ENCODE assay signal across 15 mouse cellular contexts in the genomic region with DNA sequence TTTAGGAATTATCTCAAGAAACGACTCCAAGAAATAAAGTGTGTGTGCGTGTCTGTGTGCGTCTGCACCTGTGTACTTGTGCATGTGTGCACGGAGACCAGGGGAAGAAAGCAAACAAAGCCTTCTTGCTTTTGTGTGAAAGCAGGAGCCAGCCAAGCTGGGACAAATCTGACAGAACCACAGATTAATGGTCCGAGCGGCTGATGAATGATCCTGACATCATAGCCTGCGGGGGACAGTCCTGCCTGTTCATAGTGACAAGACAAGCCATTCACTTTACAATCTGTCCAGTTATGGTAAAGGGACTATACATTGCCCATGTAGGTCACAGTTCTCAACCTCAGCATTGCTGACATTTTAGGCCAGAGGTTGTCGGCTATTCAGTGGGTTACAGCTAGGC. TPM values are rescaled to one million over a fixed set of nuclear protein-coding genes. Genes with fewer than 3 reads are reported as not detected.
DNase-seq lines count a peak whose midpoint lies in the region; ATAC-seq and TF ChIP-seq lines count a peak whose summit lies in the region.
"Had no signal": no experiment of that assay in that cellular context is flagged by ENCODE, and none has a peak within 500 bp of the region (broad histone marks: within the 10 kb centered on the region; RNA-seq: fewer than 3 reads in every experiment).

No protein-coding gene starts in this region.

- WGBS in hindbrain, embryonic 10.5 days, result 63% methylated on average over 8 of the region's 8 CpGs
- WGBS in hindbrain, embryonic 16.5 days, result 47% methylated on average over 8 of the region's 8 CpGs
- WGBS in stomach, embryonic 14.5 days, result 58% methylated on average over 8 of the region's 8 CpGs
- 45% methylated on average over 8 of the region's 8 CpGs for WGBS in stomach, postnatal 0 days
- 41% methylated on average over 8 of the region's 8 CpGs for WGBS in hindbrain, postnatal 0 days

- no peaks in the 10 kb centered on the region for H3K9me3 ChIP-seq in hindbrain, embryonic 10.5 days
- no peaks in the 10 kb centered on the region for H3K9me3 ChIP-seq in hindbrain, embryonic 16.5 days (ENCODE audit: control insufficient read depth, low read length)
- H3K9me3 ChIP-seq in stomach, embryonic 14.5 days (ENCODE audit: control insufficient read depth, low read depth, low read length), result no peaks in the 10 kb centered on the region
- H3K9me3 ChIP-seq in stomach, postnatal 0 days (ENCODE audit: control insufficient read depth, low read length), result no peaks in the 10 kb centered on the region
- no peaks in the 10 kb centered on the region for H3K9me3 ChIP-seq in hindbrain, postnatal 0 days (ENCODE audit: low read length)
- H3K9me3 ChIP-seq: limb, embryonic 12.5 days had no signal

- no peak for TF ChIP-seq CTCF in stomach, postnatal 0 days (IDR thresholded peaks at IDR 0.05; ENCODE audit: low read depth)
- no peak for TF ChIP-seq CTCF in hindbrain, postnatal 0 days (IDR thresholded peaks at IDR 0.05; ENCODE audit: low read depth)

- no peak for TF ChIP-seq EP300 in stomach, postnatal 0 days (optimal IDR thresholded peaks at IDR 0.05)

- no peak for ATAC-seq in hindbrain, embryonic 16.5 days
- no peak for ATAC-seq in stomach, embryonic 14.5 days (ENCODE audit: insufficient number of reproducible peaks, insufficient read depth, low FRiP score, low read depth)
- ATAC-seq in stomach, postnatal 0 days (ENCODE audit: low FRiP score, low TSS enrichment), result no peak
- no peak for ATAC-seq in hindbrain, postnatal 0 days
- ATAC-seq: forebrain, postnatal 0 days; Patski had no signal

- no peak overlapping the region for H3K4me3 ChIP-seq in hindbrain, embryonic 10.5 days
- no peak overlapping the region for H3K4me3 ChIP-seq in hindbrain, embryonic 16.5 days (ENCODE audit: low read length)
- H3K4me3 ChIP-seq in stomach, embryonic 14.5 days (ENCODE audit: low read depth, low read length), result no peak overlapping the region
- no peak overlapping the region for H3K4me3 ChIP-seq in stomach, postnatal 0 days (ENCODE audit: low read depth, low read length)
- H3K4me3 ChIP-seq in hindbrain, postnatal 0 days (ENCODE audit: low read length), result no peak overlapping the region
- H3K4me3 ChIP-seq: limb, embryonic 12.5 days had no signal

- H3K4me1 ChIP-seq in hindbrain, embryonic 10.5 days (replicated peaks), result peaks cover 52% of the 10 kb centered on the region
- H3K4me1 ChIP-seq in hindbrain, embryonic 16.5 days (ENCODE audit: control insufficient read depth, insufficient read depth, low read depth, low read length), result peaks cover 8% of the 10 kb centered on the region
- peaks cover 29% of the 10 kb centered on the region; the same call in 1 of the 2 replicates for H3K4me1 ChIP-seq in stomach, embryonic 14.5 days (ENCODE audit: control insufficient read depth, insufficient read depth, low read length)
- 0 out of 2 replicates have a peak, but pooled peaks cover 3% of the 10 kb centered on the region for H3K4me1 ChIP-seq in stomach, postnatal 0 days (replicated peaks; ENCODE audit: control insufficient read depth, insufficient read depth)
- H3K4me1 ChIP-seq in hindbrain, postnatal 0 days (ENCODE audit: insufficient read depth, low read length), result peaks cover 15% of the 10 kb centered on the region

- peak overlapping the region; percentile 73 for H3K27ac ChIP-seq in hindbrain, embryonic 10.5 days
- H3K27ac ChIP-seq in hindbrain, embryonic 16.5 days (ENCODE audit: low read depth, low read length), result no peak overlapping the region
- H3K27ac ChIP-seq in stomach, embryonic 14.5 days (ENCODE audit: low read length), result peak overlapping the region; percentile 52; the same call in 1 of the 2 replicates
- H3K27ac ChIP-seq in stomach, postnatal 0 days (replicated peaks), result no peak overlapping the region
- no peak overlapping the region for H3K27ac ChIP-seq in hindbrain, postnatal 0 days

- no peak overlapping the region for H3K4me2 ChIP-seq in hindbrain, embryonic 16.5 days (ENCODE audit: low read length)
- no peak overlapping the region for H3K4me2 ChIP-seq in stomach, embryonic 14.5 days (replicated peaks; ENCODE audit: low read depth, low read length)
- no peak overlapping the region for H3K4me2 ChIP-seq in stomach, postnatal 0 days (replicated peaks; ENCODE audit: low read depth)
- no peak overlapping the region for H3K4me2 ChIP-seq in hindbrain, postnatal 0 days (ENCODE audit: low read depth, low read length)
- H3K4me2 ChIP-seq: limb, embryonic 12.5 days had no signal

- peak; percentile 35 for DNase-seq in hindbrain, embryonic 10.5 days (ENCODE audit: low spot score)
- DNase-seq in stomach, postnatal 0 days (ENCODE audit: low spot score), result no peak
- peak; percentile 12 for DNase-seq in hindbrain, postnatal 0 days (ENCODE audit: low spot score)
- DNase-seq in left cerebral cortex, postnatal 25 days (ENCODE audit: low spot score in 2 of 2), result no peak
- no peak for DNase-seq in cerebellum, adult 8-10 months
- DNase-seq: cerebellum, adult 2 months; forebrain, postnatal 0 days; heart, postnatal 14 days; kidney, adult 18-20 months; lung, postnatal 14 days had no signal

- H3K9ac ChIP-seq in hindbrain, embryonic 16.5 days (ENCODE audit: low read depth, low read length), result no peak overlapping the region
- no peak overlapping the region for H3K9ac ChIP-seq in stomach, embryonic 14.5 days (replicated peaks; ENCODE audit: low read depth, low read length)
- no peak overlapping the region for H3K9ac ChIP-seq in stomach, postnatal 0 days (ENCODE audit: low read length)
- no peak overlapping the region for H3K9ac ChIP-seq in hindbrain, postnatal 0 days (replicated peaks; ENCODE audit: low read length)
- H3K9ac ChIP-seq: forebrain, postnatal 0 days; limb, embryonic 12.5 days had no signal

- no peaks in the 10 kb centered on the region for H3K27me3 ChIP-seq in hindbrain, embryonic 10.5 days (ENCODE audit: insufficient read depth, poor library complexity, severe bottlenecking)
- no peaks in the 10 kb centered on the region for H3K27me3 ChIP-seq in hindbrain, embryonic 16.5 days (replicated peaks; ENCODE audit: control insufficient read depth, insufficient read depth, low read length)
- no peaks in the 10 kb centered on the region for H3K27me3 ChIP-seq in stomach, embryonic 14.5 days (ENCODE audit: control insufficient read depth, insufficient read depth, low read length)
- H3K27me3 ChIP-seq in stomach, postnatal 0 days (ENCODE audit: control insufficient read depth, insufficient read depth, low read length), result no peaks in the 10 kb centered on the region
- H3K27me3 ChIP-seq in hindbrain, postnatal 0 days (ENCODE audit: insufficient read depth, low read length), result no peaks in the 10 kb centered on the region
- H3K27me3 ChIP-seq: limb, embryonic 12.5 days; Patski had no signal

- intact Hi-C loops in left cerebral cortex, postnatal 25 days (cut with DNase I), result no loop called here

- H3K36me3 ChIP-seq in hindbrain, embryonic 10.5 days, result no peaks in the 10 kb centered on the region
- no peaks in the 10 kb centered on the region for H3K36me3 ChIP-seq in hindbrain, embryonic 16.5 days (ENCODE audit: control insufficient read depth, insufficient read depth, low read length)
- H3K36me3 ChIP-seq in stomach, embryonic 14.5 days (ENCODE audit: control insufficient read depth, insufficient read depth, low read length), result no peaks in the 10 kb centered on the region
- H3K36me3 ChIP-seq in stomach, postnatal 0 days (ENCODE audit: control insufficient read depth, insufficient read depth, low read length), result no peaks in the 10 kb centered on the region
- H3K36me3 ChIP-seq in hindbrain, postnatal 0 days (ENCODE audit: insufficient read depth, low read length), result no peaks in the 10 kb centered on the region

RNA-seq across cellular contexts. Expression of a gene that starts 28.3 kb away (rescaled TPM):
- 0.11 TPM in 1 of 2 replicates, not detected in the other for polyA plus RNA-seq in hindbrain, embryonic 10.5 days (2016; fragmentation: Nextera tagmentation; extraction: Ambion mirVana)
- 1.1 and 1.2 TPM in 2 replicates for polyA plus RNA-seq in hindbrain, embryonic 16.5 days (2015; fragmentation: Nextera tagmentation; extraction: Ambion mirVana)
- not detected in 2 replicates for polyA plus RNA-seq in stomach, embryonic 14.5 days (2014; fragmentation: Nextera tagmentation; extraction: Ambion mirVana)
- polyA plus RNA-seq in stomach, postnatal 0 days (2015; fragmentation: Nextera tagmentation; extraction: Ambion mirVana), result 0.18 and 0.35 TPM in 2 replicates
- 3.7 and 5.9 TPM in 2 replicates for total RNA-seq in hindbrain, postnatal 0 days (2014; rRNA removed)
- polyA plus RNA-seq in hindbrain, postnatal 0 days (2015; fragmentation: Nextera tagmentation; extraction: Ambion mirVana), result 0.81 and 1.2 TPM in 2 replicates
- 1 to 10 TPM; 2.8 to 3.7 TPM for total RNA-seq in left cerebral cortex, postnatal 25 days (2021)
- total RNA-seq: heart, postnatal 14 days had no signal
- polyA plus RNA-seq: embryonic facial prominence, embryonic 11.5 days; limb, embryonic 12.5 days; Patski had no signal

RNA-seq across cellular contexts. Expression of a gene that starts 31.5 kb away (rescaled TPM):
- 14.5 and 15.2 TPM in 2 replicates for polyA plus RNA-seq in hindbrain, embryonic 10.5 days (2016; fragmentation: Nextera tagmentation; extraction: Ambion mirVana)
- polyA plus RNA-seq in hindbrain, embryonic 16.5 days (2015; fragmentation: Nextera tagmentation; extraction: Ambion mirVana), result 7.1 and 8.0 TPM in 2 replicates
- polyA plus RNA-seq in stomach, embryonic 14.5 days (2014; fragmentation: Nextera tagmentation; extraction: Ambion mirVana), result 17.2 and 21.2 TPM in 2 replicates
- polyA plus RNA-seq in stomach, postnatal 0 days (2015; fragmentation: Nextera tagmentation; extraction: Ambion mirVana), result 9.6 and 10.6 TPM in 2 replicates
- 12.7 and 17.9 TPM in 2 replicates for total RNA-seq in hindbrain, postnatal 0 days (2014; rRNA removed)
- 7.0 and 7.8 TPM in 2 replicates for polyA plus RNA-seq in hindbrain, postnatal 0 days (2015; fragmentation: Nextera tagmentation; extraction: Ambion mirVana)
- total RNA-seq in left cerebral cortex, postnatal 25 days (2021), result 10 to 100 TPM; 13.3 to 17.0 TPM

RNA-seq across cellular contexts. Expression of a gene that starts 38.6 kb away (rescaled TPM):
- polyA plus RNA-seq in hindbrain, embryonic 10.5 days (2016; fragmentation: Nextera tagmentation; extraction: Ambion mirVana), result 24.2 and 27.2 TPM in 2 replicates
- polyA plus RNA-seq in hindbrain, embryonic 16.5 days (2015; fragmentation: Nextera tagmentation; extraction: Ambion mirVana), result 3.2 and 4.3 TPM in 2 replicates
- 9.9 and 11.0 TPM in 2 replicates for polyA plus RNA-seq in stomach, embryonic 14.5 days (2014; fragmentation: Nextera tagmentation; extraction: Ambion mirVana)
- polyA plus RNA-seq in stomach, postnatal 0 days (2015; fragmentation: Nextera tagmentation; extraction: Ambion mirVana), result 2.1 and 2.4 TPM in 2 replicates
- total RNA-seq in hindbrain, postnatal 0 days (2014; rRNA removed), result 3.5 and 15.2 TPM in 2 replicates
- 2.4 and 2.9 TPM in 2 replicates for polyA plus RNA-seq in hindbrain, postnatal 0 days (2015; fragmentation: Nextera tagmentation; extraction: Ambion mirVana)
- total RNA-seq in left cerebral cortex, postnatal 25 days (2021), result under 1 TPM; 0.27 to 0.46 TPM

Comparison
In these comparisons a context has a peak if more than half of its experiments do, and no peak if none do; other contexts are left out.
1. H3K27ac ChIP-seq: peak in hindbrain, embryonic 10.5 days (single experiment) and stomach, embryonic 14.5 days (single experiment); none in hindbrain, embryonic 16.5 days (single experiment), stomach, postnatal 0 days (single experiment) and hindbrain, postnatal 0 days (single experiment).
2. DNase-seq: peak in hindbrain, embryonic 10.5 days (single experiment) and hindbrain, postnatal 0 days (single experiment); none in stomach, postnatal 0 days (single experiment), left cerebral cortex, postnatal 25 days (0 of 2) and cerebellum, adult 8-10 months (single experiment).